Mouse (Mus musculus) neutrophil, adult 83 days (primary cell): Measurements from ENCODE around the gene A930017K11Rik. TPM values are rescaled to one million over a fixed set of nuclear protein-coding genes. Genes with fewer than 3 reads are reported as not detected.

Experiments used
- total RNA-seq, 2 experiments: library from RNA; stranded (reverse); gene quantifications; one replicate each; pipeline ENCODE4 v1.2.4; 2023

The A930017K11Rik gene
- total RNA-seq = not detected

GRCm38 (mm10) chr17:25951803-25952623 is at the start of gene A930017K11Rik:
Gene A930017K11Rik, minus strand, starts transcription at chr17:25952565.

GRCm38 (mm10) chr17:25985306-25986294 is 33.2 kb upstream of the A930017K11Rik start, which contains the start of gene Capn15:
Gene Capn15, minus strand, starts transcription at chr17:25985796.

DNA sequence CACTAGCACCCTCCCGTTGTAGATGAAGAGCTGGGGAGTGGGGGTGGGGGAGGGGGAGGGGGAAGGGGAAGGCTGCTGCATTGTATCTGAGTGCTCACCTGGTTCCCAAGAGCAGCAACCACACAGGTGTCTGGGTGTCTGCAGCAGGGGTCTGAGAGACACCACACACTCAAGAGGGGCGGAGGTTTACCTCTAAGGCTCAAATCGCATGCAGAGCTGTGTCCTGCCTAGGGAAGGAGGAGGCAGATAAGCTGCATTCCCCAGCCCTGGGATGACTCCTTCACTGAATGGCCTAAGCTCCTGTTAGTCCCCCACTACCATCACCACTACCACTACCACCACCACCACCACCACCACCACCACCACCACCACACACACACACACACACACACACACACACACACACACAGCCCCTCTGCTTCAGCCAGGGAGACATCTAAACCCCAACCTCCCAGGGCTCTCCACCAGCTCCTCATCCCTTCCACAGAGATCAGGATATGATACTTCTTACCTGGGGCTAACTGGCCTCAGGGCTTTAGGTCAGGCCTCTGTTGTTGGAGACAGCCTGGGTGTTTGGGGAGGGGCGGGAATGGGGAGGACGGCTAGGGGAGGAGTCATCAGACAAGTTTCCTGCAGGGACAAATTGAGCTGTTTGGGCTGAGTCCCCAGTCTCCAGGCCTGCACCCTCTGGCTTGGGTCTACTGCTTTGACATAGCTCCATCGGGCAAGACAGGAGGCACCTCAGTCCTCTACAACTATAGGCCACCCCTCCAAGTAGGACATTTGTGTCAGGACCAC is 7.8 kb downstream of the A930017K11Rik start, which contains the start of the genes Pigq and Nhlrc4:
Gene Pigq (minus strand): TSS at position 571 of the 798 bp plus-strand sequence.
Gene Nhlrc4 (minus strand): TSS at position 596 of the 798 bp plus-strand sequence.

DNA sequence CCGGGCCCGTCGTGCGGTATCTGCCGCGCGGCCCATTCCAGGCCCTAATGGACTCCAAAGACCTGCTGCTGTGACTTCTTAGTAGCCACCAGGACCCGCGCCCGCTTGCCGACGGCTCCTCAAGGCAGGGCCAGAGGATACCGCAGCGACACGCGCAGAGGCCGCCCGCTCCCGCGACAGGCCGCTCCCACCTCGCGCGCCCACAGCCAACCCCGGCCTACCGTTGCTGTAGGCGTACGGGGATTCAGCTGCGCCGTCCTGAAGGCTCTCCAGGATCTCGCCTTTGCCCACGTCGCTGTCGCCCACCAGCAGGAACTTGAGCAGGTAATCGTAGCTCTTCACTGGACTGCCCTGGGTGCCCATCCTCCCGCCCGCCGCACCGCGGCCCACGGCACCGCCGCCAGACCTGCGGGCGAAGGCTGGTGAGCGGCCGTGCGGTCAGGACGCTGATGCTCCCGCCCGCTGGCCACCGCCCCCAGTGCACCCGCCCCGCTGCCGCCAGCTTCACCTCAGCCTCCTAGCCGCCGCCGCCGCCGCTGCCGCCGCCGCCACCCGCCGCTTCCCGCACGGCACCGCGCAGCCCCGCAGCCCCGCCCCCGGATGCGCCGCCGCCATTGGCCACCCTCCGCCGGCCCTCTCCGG is 33.1 kb downstream of the A930017K11Rik start, which contains the start of gene Rab40c:
Gene Rab40c (minus strand): TSS at position 584 of the 642 bp plus-strand sequence.

Other genes starting within 250 kb of the A930017K11Rik start
- not detected for gene Gng13, start 235.4 kb downstream of the A930017K11Rik start, total RNA-seq
- gene Chtf18, start 225.1 kb downstream of the A930017K11Rik start, total RNA-seq = 10 to 100 TPM; 20.2 to 26.7 TPM
- 1 to 10 TPM; 6.4 TPM for gene Rpusd1, start 224.9 kb downstream of the A930017K11Rik start, total RNA-seq
- not detected for gene Mslnl, start 216.5 kb downstream of the A930017K11Rik start, total RNA-seq
- gene Msln, start 198.2 kb downstream of the A930017K11Rik start, total RNA-seq = not detected
- 10 to 100 TPM; 20.6 to 26.5 TPM for gene Narfl, start 178.8 kb downstream of the A930017K11Rik start, total RNA-seq
- 10 to 100 TPM; 10.6 to 16.5 TPM for gene Haghl, start 166.9 kb downstream of the A930017K11Rik start, total RNA-seq
- gene Ccdc78, start 166.0 kb downstream of the A930017K11Rik start, total RNA-seq = not detected
- gene Fam173a, start 159.7 kb downstream of the A930017K11Rik start, total RNA-seq = 10 to 100 TPM; 33.6 to 34.8 TPM
- under 1 TPM in 1 of 2 experiments, not detected in 1; 0.66 TPM for gene AC134908.4, start 156.9 kb downstream of the A930017K11Rik start, total RNA-seq
- 10 to 100 TPM; 16.1 to 17.2 TPM for gene Metrn, start 155.4 kb downstream of the A930017K11Rik start, total RNA-seq
- not detected for gene Fbxl16, start 143.5 kb downstream of the A930017K11Rik start, total RNA-seq
- gene Wdr24, start 128.9 kb downstream of the A930017K11Rik start, total RNA-seq = 10 to 100 TPM; 13.2 to 15.2 TPM
- 10 to 100 TPM; 12.4 to 16.8 TPM for gene Jmjd8, start 123.7 kb downstream of the A930017K11Rik start, total RNA-seq
- 10 to 100 TPM; 45.6 to 55.2 TPM for gene Stub1, start 119.2 kb downstream of the A930017K11Rik start, total RNA-seq
- 1 to 10 TPM; 2.3 to 2.5 TPM for gene Rhbdl1, start 115.3 kb downstream of the A930017K11Rik start, total RNA-seq
- 1 to 10 TPM; 2.7 to 4.2 TPM for gene Gm20683, start 110.8 kb downstream of the A930017K11Rik start, total RNA-seq
- 10 to 100 TPM; 37.5 to 40.0 TPM for gene Rhot2, start 107.7 kb downstream of the A930017K11Rik start, total RNA-seq
- 10 to 100 TPM; 28.2 to 31.0 TPM for gene Wdr90, start 91.1 kb downstream of the A930017K11Rik start, total RNA-seq
- gene Mcrip2, start 83.8 kb downstream of the A930017K11Rik start, total RNA-seq = 1 to 10 TPM; 3.8 to 4.2 TPM
- gene Mettl26, start 77.5 kb downstream of the A930017K11Rik start, total RNA-seq = 10 to 100 TPM; 10.2 to 10.3 TPM
- gene Wfikkn1, start 71.7 kb downstream of the A930017K11Rik start, total RNA-seq = 1 to 10 TPM; 2.5 to 3.8 TPM
- 10 to 100 TPM; 16.6 to 19.2 TPM for gene Rab40c, start 32.8 kb downstream of the A930017K11Rik start, total RNA-seq
- gene Pigq, start 7.6 kb downstream of the A930017K11Rik start, total RNA-seq = 100 to 1,000 TPM in 1 of 2 experiments, 10 to 100 TPM in 1; 70.2 to 101 TPM
- under 1 TPM; 0.20 to 0.93 TPM for gene Nhlrc4, start 7.6 kb downstream of the A930017K11Rik start, total RNA-seq
- 10 to 100 TPM; 17.0 to 22.0 TPM for gene Capn15, start 33.2 kb upstream of the A930017K11Rik start, total RNA-seq
- 1 to 10 TPM; 1.7 to 1.9 TPM for gene Rab11fip3, start 117.0 kb upstream of the A930017K11Rik start, total RNA-seq
- gene Decr2, start 137.8 kb upstream of the A930017K11Rik start, total RNA-seq = 1 to 10 TPM; 3.8 to 4.5 TPM
- 1 to 10 TPM; 5.3 to 5.4 TPM for gene Nme4, start 143.0 kb upstream of the A930017K11Rik start, total RNA-seq
- gene Tmem8, start 160.7 kb upstream of the A930017K11Rik start, total RNA-seq = 10 to 100 TPM; 66.8 to 74.8 TPM
- 10 to 100 TPM; 34.5 to 41.7 TPM for gene Mrpl28, start 170.9 kb upstream of the A930017K11Rik start, total RNA-seq
- 10 to 100 TPM; 37.0 to 40.7 TPM for gene Axin1, start 186.1 kb upstream of the A930017K11Rik start, total RNA-seq
- gene Pdia2, start 246.5 kb upstream of the A930017K11Rik start, total RNA-seq = 1 to 10 TPM; 4.4 to 8.5 TPM